Mouse (Mus musculus) layer of hippocampus, adult 11-12 months (tissue): ENCODE measurements at regions not wholly inside any gene's neighbourhood (a gene's known extent, or its start where the extent isn't known, plus 50 kb on each side); places are given as distances from the start of the nearest gene placed in this dataset.

Source experiments
- DNase-seq: peaks from one replicate; pipeline ENCODE4 v3.0.0; 2022; ENCODE audit warnings: low spot score

DNA sequence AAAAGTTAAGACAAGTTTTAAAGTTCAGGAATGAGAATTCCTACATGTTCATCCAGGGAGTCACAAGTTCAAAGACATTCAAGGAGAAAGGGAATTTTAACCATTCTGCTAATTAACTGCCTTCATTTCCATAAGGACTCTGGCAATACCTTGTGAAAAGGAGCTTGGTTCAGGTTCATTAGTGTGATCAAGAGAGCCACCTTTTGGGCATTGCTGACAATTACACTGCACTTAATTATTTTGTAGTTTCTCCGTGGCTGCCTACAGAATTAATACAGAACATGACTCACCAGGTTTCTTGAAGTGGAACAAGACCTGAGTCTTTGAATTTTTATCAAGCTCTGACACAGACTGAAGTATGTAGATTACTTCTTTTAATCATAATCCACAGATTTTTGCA, 52.4 kb upstream of the Ankef1 start:
- peak; percentile 41 for DNase-seq
